Mouse (Mus musculus) lung, postnatal 0 days (tissue): ENCODE results near the gene Tmco4. TPM values are rescaled to one million over a fixed set of nuclear protein-coding genes. Genes with fewer than 3 reads are reported as not detected.

Experiments used
- ATAC-seq: fragments of 200-750 bp; cut with Nextera tagmentation; 2 replicates; pipeline ENCODE4 v1.8.0; 2017; ENCODE audit warnings: moderate library complexity
- DNase-seq: peaks from one replicate; pipeline ENCODE4 v3.0.0-alpha.2; 2016; ENCODE audit warnings: low spot score
- H3K27ac ChIP-seq: fragments of 300-500 bp; sonication (generic); 2 replicates; pipeline ENCODE4 v1.5.1; 2014; ENCODE audit warnings: antibody characterized with exemption, mild to moderate bottlenecking, low read length, mixed read lengths
- H3K27me3 ChIP-seq: fragments of 300-500 bp; sonication (generic); replicated peaks from 2 replicates; pipeline ENCODE4 v1.6.1; 2014; ENCODE audit warnings: low read length, mixed read lengths; ENCODE audit not compliant: insufficient read depth
- H3K36me3 ChIP-seq: fragments of 300-500 bp; sonication (generic); 2 replicates; pipeline ENCODE4 v1.6.1; 2014; ENCODE audit warnings: low read length, mixed read lengths; ENCODE audit not compliant: insufficient read depth
- H3K4me1 ChIP-seq: fragments of 300-500 bp; sonication (generic); 2 replicates; pipeline ENCODE4 v1.6.1; 2014; ENCODE audit warnings: antibody characterized with exemption, low read depth, low read length, mixed read lengths; ENCODE audit not compliant: insufficient read depth
- H3K4me2 ChIP-seq: fragments of 300-500 bp; sonication (generic); replicated peaks from 2 replicates; pipeline ENCODE4 v1.6.1; 2014; ENCODE audit warnings: low read depth, mild to moderate bottlenecking, low read length, moderate library complexity, mixed read lengths
- H3K4me3 ChIP-seq: fragments of 300-500 bp; sonication (generic); 2 replicates; pipeline ENCODE4 v1.5.1; 2014; ENCODE audit warnings: low read depth, low read length
- H3K9ac ChIP-seq: fragments of 300-500 bp; sonication (generic); replicated peaks from 2 replicates; pipeline ENCODE4 v1.6.1; 2014; ENCODE audit warnings: low read depth, mild to moderate bottlenecking
- H3K9me3 ChIP-seq: fragments of 300-500 bp; sonication (generic); 2 replicates; pipeline ENCODE4 v1.6.1; 2016; ENCODE audit warnings: low read length, mixed read lengths
- CTCF ChIP-seq: IDR thresholded peaks from 2 replicates; pipeline ENCODE4 v1.5.1; 2016; ENCODE audit warnings: antibody characterized with exemption, mild to moderate bottlenecking
- EP300 ChIP-seq: IDR thresholded peaks from 2 replicates; pipeline ENCODE4 v1.6.1; 2016; ENCODE audit warnings: antibody characterized with exemption, mild to moderate bottlenecking, control low read depth
- WGBS: fragments of 180-500 bp; shearing (Covaris S2); extraction: QIAGEN DNeasy Blood & Tissue Kit; methylation state at CpG from one replicate; pipeline ENCODE4 v1.1.7; 2014; 5-methylcytosine and 5-hydroxymethylcytosine counted together
- polyA plus RNA-seq: library from polyadenylated mRNA; unstranded; fragments of >200 nt; fragmentation: Nextera tagmentation; extraction: Ambion mirVana; gene quantifications from 2 replicates; pipeline ENCODE4 v1.2.1, GENCODE M21; 2015

Gene Tmco4
- polyA plus RNA-seq, 1 experiment from 2014 or later, result 8.5 TPM

DNA sequence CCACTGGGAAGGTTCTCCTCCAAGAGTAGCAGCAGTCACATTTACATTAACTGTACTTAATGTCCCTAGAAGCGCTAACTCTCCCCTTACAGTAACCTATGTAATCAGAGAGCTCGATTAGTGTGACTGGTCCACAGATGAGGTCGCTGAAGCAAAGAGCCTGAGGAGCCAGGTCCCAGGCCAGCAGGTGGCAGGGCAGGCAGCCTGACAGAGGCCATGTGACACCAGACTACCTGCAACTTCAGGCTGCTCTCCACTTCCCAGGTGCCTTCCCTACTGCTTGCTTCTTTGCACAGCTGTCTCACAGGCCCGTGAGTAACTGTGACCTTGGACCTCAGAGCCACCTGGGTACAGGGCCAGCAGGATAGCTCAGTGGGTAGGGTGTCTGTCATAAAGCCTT, 61.9 kb downstream of the Tmco4 start:
- peak; percentile 29; the same call in 1 of the 2 replicates for TF ChIP-seq CTCF
- TF ChIP-seq EP300, result no peak
- Histone ChIP-seq H3K4me1 (no peaks in the 10 kb centered on the region), H3K9me3 (no peaks in the 10 kb centered on the region), H3K27me3 (0 out of 2 replicates have a peak, but pooled peaks cover 2% of the 10 kb centered on the region), H3K36me3 (no peaks in the 10 kb centered on the region), H3K4me3 (no peak overlapping the region), H3K27ac (no peak overlapping the region), H3K4me2 (no peak overlapping the region), H3K9ac (no peak overlapping the region)
- DNase-seq, result no peak
- 35% methylated on average over 4 of the region's 4 CpGs for WGBS
- ATAC-seq, result no peak

DNA sequence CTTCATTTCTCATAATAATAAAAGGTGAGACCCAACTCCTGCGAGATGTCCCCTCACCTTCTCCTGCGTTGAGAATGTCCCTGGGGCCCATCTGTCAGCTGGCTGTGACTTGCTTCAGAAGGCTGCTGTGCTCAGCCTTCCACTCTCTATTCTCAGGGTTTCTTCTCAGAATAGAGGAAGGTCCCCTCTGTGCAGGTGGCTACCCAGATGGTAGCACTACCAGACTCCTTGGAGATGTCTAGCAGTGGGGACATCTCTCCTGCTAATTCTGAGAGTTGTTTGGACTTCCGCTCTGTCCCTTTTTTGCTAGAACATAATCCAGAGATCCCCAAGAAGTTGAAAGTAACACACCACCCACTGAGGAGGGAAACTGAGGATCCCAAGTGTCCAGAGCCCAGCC, 62.3 kb downstream of the Tmco4 start:
- WGBS, result 71% methylated on average over 3 of the region's 3 CpGs

DNA sequence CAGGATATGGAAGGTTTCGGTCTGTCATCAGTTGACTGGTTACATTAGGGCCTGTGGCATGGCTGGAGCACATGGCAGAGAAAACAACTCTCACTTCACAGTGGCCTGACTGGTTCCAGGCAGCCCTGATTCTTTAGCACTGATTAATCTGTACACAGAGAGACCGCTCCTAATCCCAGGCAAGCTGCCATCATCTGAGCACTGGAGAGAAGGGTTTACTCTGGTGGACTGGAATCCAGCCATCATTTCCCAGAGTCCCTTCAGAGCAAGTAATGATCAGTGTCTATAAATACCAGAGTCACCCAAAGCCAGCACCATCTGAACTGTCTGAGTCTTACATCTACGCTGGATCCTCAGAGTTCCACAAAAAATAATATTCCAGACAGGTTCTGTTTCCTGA, 63.1 kb downstream of the Tmco4 start:
- no peak for ATAC-seq
- Histone ChIP-seq H3K4me1 (no peaks in the 10 kb centered on the region), H3K36me3 (no peaks in the 10 kb centered on the region), H3K4me2 (no peak overlapping the region), H3K27me3 (0 out of 2 replicates have a peak, but pooled peaks cover 2% of the 10 kb centered on the region), H3K4me3 (no peak overlapping the region), H3K9me3 (no peaks in the 10 kb centered on the region), H3K27ac (no peak overlapping the region), H3K9ac (no peak overlapping the region)
- WGBS, result 75% methylated on average over 3 of the region's 3 CpGs
- no peak for DNase-seq
- TF ChIP-seq EP300, result no peak
- TF ChIP-seq CTCF, result no peak

More for the DNA sequence above, 62.3 kb downstream of the Tmco4 start:
- H3K4me3 ChIP-seq, result no peak overlapping the region
- H3K9me3 ChIP-seq, result no peaks in the 10 kb centered on the region
- ATAC-seq, result no peak
- H3K9ac ChIP-seq, result no peak overlapping the region
- no peaks in the 10 kb centered on the region for H3K4me1 ChIP-seq
- H3K36me3 ChIP-seq, result no peaks in the 10 kb centered on the region
- no peak for DNase-seq
- no peak overlapping the region for H3K4me2 ChIP-seq
- no peak overlapping the region for H3K27ac ChIP-seq
- no peak for TF ChIP-seq CTCF
- TF ChIP-seq EP300, result no peak
- 0 out of 2 replicates have a peak, but pooled peaks cover 2% of the 10 kb centered on the region for H3K27me3 ChIP-seq

DNA sequence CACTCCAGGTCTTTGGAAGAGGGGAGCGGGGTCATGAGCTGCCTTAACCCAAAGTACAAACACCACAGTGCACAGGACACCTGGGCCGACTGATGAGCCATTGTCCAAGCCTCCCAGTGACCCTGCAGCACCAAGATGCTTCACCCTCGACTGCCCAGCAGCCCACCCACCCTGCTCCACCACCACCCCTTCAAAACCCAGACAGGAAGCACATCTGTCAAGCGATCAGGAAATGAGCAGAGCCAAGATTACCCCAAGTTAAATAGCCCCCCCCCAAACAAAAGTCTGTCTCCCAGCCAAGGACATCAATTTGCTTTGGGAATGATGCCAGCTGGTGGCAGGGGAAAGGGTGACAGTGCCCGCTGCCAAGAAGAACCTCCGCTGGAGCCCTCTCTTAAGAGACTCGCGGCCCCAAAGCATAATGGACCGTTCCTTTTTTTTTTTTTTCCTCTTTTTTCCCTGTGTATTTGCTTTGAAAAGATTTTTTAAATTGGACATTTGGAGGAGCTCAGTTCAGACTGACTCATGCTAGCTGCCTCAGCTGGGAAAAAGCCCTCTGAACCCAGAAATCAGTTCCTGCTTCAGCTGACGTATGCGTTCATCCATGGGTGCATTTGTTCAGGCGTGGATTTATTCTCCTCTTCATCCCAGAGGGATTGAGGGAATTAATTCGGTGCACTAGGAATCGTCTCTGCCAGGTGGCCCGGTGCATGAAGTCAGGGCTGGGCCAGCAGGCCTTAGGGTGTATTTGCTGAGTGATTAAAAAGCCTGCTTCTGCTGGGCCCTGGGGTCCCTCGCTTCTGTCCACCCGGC, 65.3 kb downstream of the Tmco4 start:
- H3K4me3 ChIP-seq, result no peak overlapping the region
- H3K36me3 ChIP-seq, result no peaks in the 10 kb centered on the region
- WGBS, result 46% methylated on average over 17 of the region's 17 CpGs
- DNase-seq (peak; percentile 10), ATAC-seq (peak; percentile 25; the same call in 1 of the 2 replicates)
- no peaks in the 10 kb centered on the region for H3K9me3 ChIP-seq
- H3K9ac ChIP-seq, result no peak overlapping the region
- H3K4me1 ChIP-seq, result no peaks in the 10 kb centered on the region
- TF ChIP-seq EP300 (no peak), CTCF (no peak)
- no peak overlapping the region for H3K4me2 ChIP-seq
- 0 out of 2 replicates have a peak, but pooled peaks cover 2% of the 10 kb centered on the region for H3K27me3 ChIP-seq
- H3K27ac ChIP-seq, result no peak overlapping the region

DNA sequence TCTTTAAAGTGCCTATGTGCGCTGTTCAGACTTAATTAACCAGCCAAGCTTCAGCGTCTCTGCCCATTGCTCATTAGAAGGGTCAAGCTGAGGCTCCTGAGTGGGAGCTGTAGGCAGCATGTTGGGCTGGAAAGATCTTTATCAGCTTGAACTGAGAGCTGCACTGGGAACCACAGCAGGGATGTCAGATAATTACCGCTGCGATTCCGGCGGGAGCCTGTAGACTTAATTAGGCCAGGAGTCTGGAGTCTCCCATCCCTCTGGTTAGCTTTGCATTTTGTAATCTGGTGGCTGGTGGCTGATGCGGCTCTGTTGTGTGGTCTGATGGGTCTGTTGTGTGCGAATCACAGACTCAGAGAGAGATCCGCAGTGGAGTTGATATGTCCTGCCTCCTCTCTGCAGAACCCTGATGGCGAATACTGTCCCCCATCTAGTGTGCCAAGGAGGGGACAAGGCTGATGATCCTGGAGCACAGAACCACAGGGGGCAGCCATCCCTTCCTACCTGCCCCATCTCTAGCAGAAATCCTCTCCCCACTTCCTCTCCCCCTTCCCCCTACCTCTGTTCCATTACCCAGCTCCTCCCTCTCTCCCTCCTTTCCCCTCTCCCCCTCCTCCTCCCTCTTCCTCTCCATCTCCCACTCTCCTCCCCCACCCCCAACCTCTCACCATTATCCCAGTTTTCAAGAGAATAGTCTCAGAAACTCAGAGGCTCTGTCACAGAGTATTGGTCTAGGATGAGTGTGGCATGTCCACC, 67.6 kb downstream of the Tmco4 start:
- no peaks in the 10 kb centered on the region for H3K4me1 ChIP-seq
- no peak overlapping the region for H3K4me3 ChIP-seq
- 14% methylated on average over 10 of the region's 10 CpGs for WGBS
- no peak overlapping the region for H3K27ac ChIP-seq
- TF ChIP-seq EP300 (no peak), CTCF (no peak)
- ATAC-seq, result no peak
- no peak for DNase-seq
- no peaks in the 10 kb centered on the region for H3K9me3 ChIP-seq
- H3K36me3 ChIP-seq, result no peaks in the 10 kb centered on the region
- no peak overlapping the region for H3K4me2 ChIP-seq
- no peak overlapping the region for H3K9ac ChIP-seq
- H3K27me3 ChIP-seq, result 0 out of 2 replicates have a peak, but pooled peaks cover 2% of the 10 kb centered on the region

DNA sequence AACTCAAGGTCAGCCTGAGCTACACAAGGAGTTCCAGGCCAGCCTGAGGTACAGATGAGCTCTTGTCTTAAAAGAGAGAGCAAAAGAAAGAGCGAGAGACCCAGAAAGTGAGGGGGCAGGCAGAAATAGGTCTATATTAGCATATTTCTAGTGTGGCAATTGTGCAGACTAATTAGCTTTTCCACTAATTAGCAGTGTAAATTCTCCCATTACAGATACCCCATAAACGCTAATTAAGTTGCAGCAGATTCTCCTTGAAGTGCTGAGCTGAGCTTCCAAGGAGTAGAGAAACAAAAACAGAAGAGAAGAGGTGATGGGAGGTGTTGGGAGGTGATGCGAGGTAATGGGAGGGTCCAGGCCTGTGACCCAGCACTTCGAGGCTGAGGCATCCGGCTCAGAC, 69.9 kb downstream of the Tmco4 start:
- H3K4me1 ChIP-seq, result no peaks in the 10 kb centered on the region
- DNase-seq (no peak), ATAC-seq (no peak)
- WGBS, result 76% methylated on average over 5 of the region's 5 CpGs
- no peak overlapping the region for H3K27ac ChIP-seq
- no peak for TF ChIP-seq EP300
- no peak for TF ChIP-seq CTCF
- no peaks in the 10 kb centered on the region for H3K36me3 ChIP-seq
- H3K4me2 ChIP-seq, result no peak overlapping the region
- 0 out of 2 replicates have a peak, but pooled peaks cover 2% of the 10 kb centered on the region for H3K27me3 ChIP-seq
- no peak overlapping the region for H3K9ac ChIP-seq
- H3K9me3 ChIP-seq, result no peaks in the 10 kb centered on the region
- H3K4me3 ChIP-seq, result no peak overlapping the region
